Mouse (Mus musculus): ENCODE results near the gene Tstd1.

Gene Tstd1

DNA sequence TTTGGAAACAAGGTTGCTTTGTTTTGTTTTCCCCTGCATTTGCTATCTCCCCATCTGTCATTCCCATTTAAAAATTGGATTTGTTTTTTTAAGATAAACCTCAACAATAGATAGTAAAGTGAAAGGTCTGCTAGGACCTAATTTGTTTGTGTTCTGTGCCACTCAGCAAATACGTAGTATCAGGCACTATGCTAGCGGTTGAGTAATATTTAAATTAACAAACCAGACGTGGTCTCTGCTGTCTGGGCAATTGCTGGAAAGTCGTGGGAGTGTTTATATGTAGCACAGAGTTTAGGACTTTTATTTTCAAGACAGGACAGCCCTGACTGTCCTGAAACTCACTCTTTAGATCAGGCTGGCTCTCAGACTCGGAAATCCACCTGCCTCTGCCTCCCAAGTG is 33.9 kb downstream of the Tstd1 start:
- DNase-seq (ENCODE audit: low read depth in 2 of 2, low spot score in 2 of 2), result no peak

DNA sequence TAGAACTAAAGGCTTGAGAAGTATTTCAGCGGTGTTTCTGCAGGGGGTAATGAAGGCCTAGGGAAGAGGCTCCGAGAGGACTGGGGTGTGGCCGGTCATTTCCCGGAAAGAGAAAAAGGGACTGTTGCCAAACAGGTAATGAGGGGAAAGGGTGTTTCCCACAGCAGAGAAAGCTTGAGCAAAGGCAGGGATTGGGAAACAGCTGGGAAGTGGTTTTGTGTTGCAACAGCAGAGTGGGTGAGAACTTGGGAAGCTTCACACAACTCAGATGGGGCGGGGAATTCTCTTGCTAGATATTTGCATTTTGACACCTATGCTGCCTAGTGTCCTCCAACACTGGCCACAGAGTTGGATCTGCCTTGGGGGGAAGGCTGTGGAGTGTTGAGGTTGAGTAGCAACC is 34.3 kb downstream of the Tstd1 start:
- no peak for DNase-seq (ENCODE audit: low read depth in 2 of 2, low spot score in 2 of 2)

DNA sequence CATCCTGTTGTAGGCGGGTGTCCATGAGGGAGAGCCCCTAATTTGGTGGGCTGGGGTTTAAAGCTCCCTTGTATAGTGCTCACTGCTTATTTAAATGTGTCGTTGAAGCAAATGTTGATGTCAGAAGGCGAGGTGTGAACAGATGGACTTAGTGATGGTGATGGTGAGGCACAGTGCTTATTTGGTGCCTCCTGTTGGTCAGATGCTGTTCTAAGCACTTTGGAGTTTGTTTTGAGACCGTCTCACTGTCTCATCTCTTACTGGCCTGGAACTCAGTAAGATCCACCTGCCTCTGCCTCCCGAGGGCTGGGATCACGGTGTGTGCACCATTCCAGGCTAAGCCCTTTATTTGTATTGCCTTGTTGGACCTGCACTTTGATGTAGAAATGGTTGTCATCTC is 36.3 kb downstream of the Tstd1 start:
- DNase-seq (ENCODE audit: low read depth in 2 of 2, low spot score in 2 of 2), result no peak

DNA sequence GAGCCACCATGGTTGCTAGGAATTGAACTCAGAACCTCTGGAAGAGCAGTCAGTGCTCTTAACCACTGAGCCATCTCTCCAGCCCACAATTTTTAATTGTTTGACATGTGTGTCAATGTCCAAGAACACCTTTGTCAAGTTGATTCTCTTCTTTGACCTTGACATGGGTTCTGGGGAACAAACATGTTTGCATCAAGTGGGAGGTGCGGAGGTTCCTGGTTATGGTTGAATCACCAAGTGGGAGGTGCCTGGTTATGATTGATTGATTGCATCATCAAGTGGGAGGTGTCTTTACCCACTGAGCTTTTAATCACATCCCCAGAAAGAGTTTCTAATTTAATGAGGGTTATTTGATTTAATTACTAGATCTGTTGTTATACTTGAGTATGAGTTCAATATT is 38.9 kb downstream of the Tstd1 start:
- no peak for DNase-seq (ENCODE audit: low read depth in 2 of 2, low spot score in 2 of 2)

DNA sequence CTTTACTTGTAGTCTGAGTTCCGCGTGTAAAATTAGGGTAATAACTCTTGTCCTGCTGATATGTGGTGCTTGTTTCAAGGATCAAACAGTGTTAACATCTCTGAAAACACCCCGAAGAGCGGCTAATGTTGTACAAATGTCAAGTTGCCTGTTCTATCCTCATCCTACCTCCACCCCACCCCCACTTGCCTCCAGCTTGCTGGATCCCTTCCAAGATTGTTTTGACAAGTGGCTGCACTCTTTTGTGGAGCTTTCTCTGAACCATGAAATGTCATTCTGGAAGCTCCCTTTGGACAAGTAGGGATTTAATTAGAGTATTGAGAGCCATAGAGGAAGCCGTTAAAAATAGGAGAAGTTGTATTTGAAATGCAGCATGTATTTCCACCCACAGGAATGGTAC is 41.1 kb downstream of the Tstd1 start:
- no peak for DNase-seq (ENCODE audit: low read depth in 2 of 2, low spot score in 2 of 2)

DNA sequence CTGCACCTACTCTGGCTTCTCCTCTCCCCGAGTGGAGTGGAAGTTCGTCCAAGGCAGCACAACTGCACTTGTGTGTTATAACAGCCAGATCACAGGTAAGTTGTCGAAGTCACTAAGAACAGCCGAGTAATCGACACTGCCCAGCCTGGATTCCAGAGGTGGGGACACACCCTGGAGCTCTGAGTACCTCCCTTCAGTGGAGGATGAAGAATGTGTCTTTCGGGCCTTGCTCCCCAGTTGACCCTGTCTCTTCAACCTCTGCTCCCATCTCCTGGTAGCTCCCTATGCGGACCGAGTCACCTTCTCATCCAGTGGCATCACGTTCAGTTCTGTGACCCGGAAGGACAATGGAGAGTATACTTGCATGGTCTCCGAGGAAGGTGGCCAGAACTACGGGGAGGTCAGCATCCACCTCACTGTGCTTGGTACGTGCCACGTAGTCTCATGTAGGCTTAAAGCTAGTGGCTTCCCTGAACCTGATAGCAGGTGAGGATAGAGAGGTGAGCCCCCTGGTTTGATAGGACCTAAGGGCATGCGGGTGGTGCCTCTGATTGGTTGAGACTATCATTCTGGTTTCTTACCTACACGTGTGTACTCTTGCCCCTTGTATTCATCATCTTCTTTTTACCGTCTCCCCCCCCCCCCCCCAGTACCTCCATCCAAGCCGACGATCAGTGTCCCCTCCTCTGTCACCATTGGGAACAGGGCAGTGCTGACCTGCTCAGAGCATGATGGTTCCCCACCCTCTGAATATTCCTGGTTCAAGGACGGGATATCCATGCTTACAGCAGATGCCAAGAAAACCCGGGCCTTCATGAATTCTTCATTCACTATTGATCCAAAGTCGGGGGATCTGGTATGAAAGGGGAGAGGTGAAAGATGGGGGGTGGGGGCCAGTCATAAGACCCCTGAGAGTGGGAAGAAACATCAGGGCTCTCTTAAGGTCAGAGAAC is 42.2 kb downstream of the Tstd1 start:
- DNase-seq (ENCODE audit: low read depth in 2 of 2, low spot score in 2 of 2), result no peak

DNA sequence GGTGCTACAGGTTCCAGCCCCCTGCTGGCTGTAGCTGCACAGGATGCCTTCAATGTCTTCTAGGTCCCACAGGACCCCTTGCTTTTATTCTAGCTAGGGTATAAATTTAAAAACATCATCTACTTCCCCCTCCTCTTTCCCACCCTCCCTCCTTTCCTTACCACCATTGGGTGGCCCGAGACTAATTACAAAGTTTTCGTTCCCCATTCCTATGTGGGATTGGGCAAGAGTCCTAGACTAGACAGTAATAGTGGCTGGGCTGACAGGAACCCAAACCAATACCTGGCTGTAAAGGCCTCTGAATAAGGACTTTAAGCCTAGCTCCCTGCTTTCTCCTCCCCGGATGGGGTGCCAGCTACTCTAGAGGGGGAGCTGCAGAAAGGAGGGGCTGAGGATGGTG is 44.5 kb downstream of the Tstd1 start:
- DNase-seq (ENCODE audit: low read depth in 2 of 2, low spot score in 2 of 2), result no peak

DNA sequence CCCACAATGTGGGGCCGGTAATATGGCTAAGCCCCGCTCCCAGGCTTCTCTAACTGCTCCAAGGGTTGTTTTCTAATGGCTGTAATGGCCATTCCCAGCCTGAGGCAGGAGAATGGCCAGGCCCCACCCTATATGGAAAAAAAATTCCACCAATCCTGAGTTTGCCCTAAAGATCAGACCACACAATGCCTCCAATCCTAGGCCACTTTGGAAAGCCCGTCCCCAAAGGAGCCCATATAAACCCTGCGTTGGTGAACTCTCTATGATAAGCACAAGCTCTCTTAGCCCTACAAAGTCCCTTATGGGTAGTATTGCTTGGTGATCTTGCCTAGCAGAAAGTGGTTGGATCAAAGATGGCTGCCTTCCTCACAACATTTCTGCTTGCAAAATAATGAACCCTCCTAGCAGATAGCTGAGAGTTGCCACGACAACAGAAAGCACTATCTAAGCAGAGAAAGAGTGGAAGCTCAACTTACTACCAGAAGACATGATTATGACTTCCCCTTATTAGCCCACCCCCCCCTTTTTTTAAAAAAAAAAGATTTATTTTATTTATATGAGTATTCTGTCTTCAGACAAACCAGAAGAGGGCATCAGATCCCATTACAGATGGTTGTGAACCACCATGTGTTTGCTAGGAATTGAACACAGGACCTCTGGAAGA is 47.2 kb downstream of the Tstd1 start:
- DNase-seq (ENCODE audit: low read depth in 2 of 2, low spot score in 2 of 2), result no peak

DNA sequence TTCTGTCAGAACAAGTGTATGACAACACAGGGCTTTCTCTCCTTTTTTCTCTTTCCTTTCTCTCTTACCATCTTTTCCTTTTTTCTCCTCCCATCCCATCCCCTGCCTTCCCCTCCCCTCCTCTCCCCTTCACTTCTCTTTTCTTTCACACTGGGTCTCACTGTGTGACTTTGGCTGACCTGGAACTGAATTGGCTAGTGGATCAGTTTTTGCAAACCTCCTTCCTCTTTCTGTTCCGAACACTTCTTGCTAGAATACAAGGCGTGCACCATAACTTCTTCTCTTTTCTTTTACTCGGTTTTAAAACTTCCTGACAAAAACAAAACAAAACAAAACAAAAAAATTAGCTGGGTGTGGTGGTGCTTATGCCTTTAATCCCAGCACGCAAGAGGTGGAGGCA is 47.9 kb downstream of the Tstd1 start:
- DNase-seq (ENCODE audit: low read depth in 2 of 2, low spot score in 2 of 2), result no peak

DNA sequence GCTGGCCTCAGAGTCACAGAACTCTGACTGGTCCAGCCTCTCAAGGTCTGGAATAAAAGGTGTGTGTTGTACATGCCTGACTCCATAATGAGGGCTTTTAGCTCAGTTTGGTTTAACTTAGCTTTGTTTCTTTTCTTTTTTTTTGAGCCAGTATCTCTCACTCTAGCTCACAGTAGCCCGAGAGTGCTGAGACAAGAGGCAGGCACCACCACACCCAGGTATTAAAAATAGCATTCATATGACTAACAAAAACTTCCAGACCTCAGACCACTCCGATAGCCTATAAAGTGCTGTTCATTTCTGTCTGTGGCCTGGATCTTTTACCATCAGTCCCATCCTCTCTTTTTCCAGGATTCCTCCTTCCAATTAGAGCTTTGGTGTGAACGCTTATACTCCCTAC is 51.0 kb downstream of the Tstd1 start:
- DNase-seq (ENCODE audit: low read depth in 2 of 2, low spot score in 2 of 2), result no peak

Data from CD8-positive naive resting alpha-beta T cell, adult 2 months (primary cell).